Mouse (Mus musculus) lung, postnatal 0 days (tissue): ENCODE data around the gene Pycr1.

Experiments used
- CTCF ChIP-seq: IDR thresholded peaks from 2 replicates; pipeline ENCODE4 v1.5.1; 2016; ENCODE audit warnings: antibody characterized with exemption, mild to moderate bottlenecking
- EP300 ChIP-seq: IDR thresholded peaks from 2 replicates; pipeline ENCODE4 v1.6.1; 2016; ENCODE audit warnings: antibody characterized with exemption, mild to moderate bottlenecking, control low read depth

DNA sequence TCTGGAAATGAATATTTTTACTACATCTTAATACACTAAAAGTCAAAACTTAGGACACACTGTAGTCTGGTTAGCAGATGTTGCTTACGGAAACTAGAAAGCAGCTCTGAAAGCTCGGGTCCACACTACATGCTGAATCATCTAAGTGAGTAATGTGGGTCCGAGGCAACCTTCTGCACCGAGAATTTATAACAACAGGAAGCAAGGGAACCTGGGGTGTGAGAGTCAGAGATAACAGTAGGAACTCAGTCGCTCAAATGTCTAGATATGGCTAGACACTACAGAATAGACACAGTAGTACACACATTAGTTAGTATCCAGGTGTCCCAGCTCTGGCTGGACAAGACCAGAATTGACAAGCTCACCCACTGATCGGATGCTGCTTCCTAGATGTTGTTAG lies 55.0 kb downstream of the Pycr1 start:
- TF ChIP-seq CTCF (no peak), EP300 (no peak)
